Mouse (Mus musculus) G1E (cell line): ENCODE results near the gene Slc27a3.

Experiments used
- CTCF ChIP-seq: IDR thresholded peaks from 2 replicates; pipeline ENCODE4 v1.5.1; 2012; ENCODE audit warnings: low read depth, low read length, inconsistent platforms, mixed read lengths
- GATA1 ChIP-seq: IDR thresholded peaks from 2 replicates; pipeline ENCODE4 v1.6.1; 2012; ENCODE audit warnings: borderline replicate concordance, low read length, inconsistent platforms, mixed read lengths
- POLR2AphosphoS5 ChIP-seq: IDR thresholded peaks from 2 replicates; pipeline ENCODE4 v1.6.1; 2012; ENCODE audit warnings: low read depth, low read length, inconsistent platforms; ENCODE audit not compliant: insufficient replicate concordance
- TAL1 ChIP-seq: conservative IDR thresholded peaks from 2 replicates; pipeline ENCODE4 v1.6.1; 2012; ENCODE audit warnings: low read depth, low read length, inconsistent platforms, mixed read lengths

- no peak for TF ChIP-seq CTCF
- no peak for TF ChIP-seq GATA1
- no peak for TF ChIP-seq POLR2AphosphoS5
- no peak for TF ChIP-seq TAL1
These were observed 41.9 kb downstream of the Slc27a3 start for GRCm38 (mm10) chr3:90347847-90348246.
